Mouse (Mus musculus): ENCODE results near the gene Rasgef1b.

DNA sequence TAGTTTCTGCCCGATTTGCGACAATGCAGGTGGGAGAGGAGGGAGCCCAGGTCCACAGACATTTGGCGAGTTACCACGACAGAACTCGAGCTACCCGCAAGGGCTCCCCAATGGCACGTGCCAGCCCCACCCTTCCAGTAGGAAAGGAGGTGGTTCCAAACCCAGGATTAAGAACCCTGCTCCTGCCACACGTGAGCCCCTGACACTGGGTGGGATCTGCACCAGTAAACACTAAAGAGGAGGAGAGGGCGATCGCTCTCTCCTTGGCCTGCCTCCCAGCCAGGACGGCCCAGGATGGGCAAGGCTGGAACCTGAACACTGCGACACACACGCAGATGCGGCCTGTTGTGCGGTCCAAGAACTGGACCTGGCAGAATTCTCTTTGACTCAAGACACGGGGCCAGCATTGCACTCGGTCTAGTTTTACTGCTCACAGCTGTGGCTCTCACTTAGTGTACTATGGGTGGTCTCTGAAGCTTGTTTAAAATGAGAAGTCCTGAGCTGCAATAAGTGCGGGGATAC is 557 bp upstream of the Rasgef1b start:
- TF ChIP-seq CTCF (IDR thresholded peaks at IDR 0.05): no peak
- no peak for TF ChIP-seq EP300 (IDR thresholded peaks at IDR 0.05)

Data from lung, postnatal 0 days (tissue).